Mouse (Mus musculus) induced T-regulatory cell, adult 2 months (primary cell): Measurements from ENCODE around the gene Pcsk6.

Experiments
- DNase-seq: peaks from one replicate; pipeline ENCODE4 v3.0.0-alpha.2; 2012; ENCODE audit warnings: low read depth

Gene Pcsk6

GRCm38 (mm10) chr7:65861591-65862472 is at the start of gene Pcsk6:
Gene Pcsk6, plus strand, starts transcription at chr7:65861734.
- no peak for DNase-seq

- DNase-seq, result no peak
Observed at GRCm38 (mm10) chr7:65813611-65814212, 47.8 kb upstream of the Pcsk6 start.

- DNase-seq, result no peak
Observed at GRCm38 (mm10) chr7:65817564-65817963, 44.0 kb upstream of the Pcsk6 start.

GRCm38 (mm10) chr7:65820391-65820790 is 41.1 kb upstream of the Pcsk6 start:
- DNase-seq, result no peak

GRCm38 (mm10) chr7:65821901-65822300 is 39.6 kb upstream of the Pcsk6 start:
- peak; percentile 2 for DNase-seq

DNA sequence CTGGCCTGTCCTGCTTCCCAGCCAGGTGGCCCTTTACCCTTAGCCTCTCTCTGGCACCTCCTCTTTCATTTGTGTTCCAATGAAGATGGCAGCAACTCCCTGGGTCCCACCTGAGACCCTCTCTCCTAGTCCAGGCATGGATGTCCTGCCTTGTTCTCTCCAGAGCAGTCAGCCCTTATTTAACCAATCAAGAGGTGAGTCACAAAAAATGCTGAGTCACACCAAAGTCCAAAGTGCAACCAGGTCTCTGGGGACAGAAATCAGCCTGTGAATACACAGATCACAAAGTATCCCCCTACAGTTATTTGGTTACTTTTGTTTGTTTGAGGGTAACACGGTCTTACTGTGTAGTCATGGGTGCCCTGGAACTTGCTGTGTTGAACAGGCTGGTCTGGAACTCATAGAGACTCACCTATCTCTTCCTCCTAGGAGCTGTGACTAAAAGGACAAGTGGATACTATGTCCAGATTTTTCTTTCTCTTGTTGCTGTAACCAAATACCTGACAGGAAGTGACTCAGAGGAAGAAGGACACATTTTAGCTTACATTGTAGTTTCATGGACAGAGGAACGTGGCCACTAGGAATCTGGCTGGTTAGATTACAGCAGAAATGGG is 38.9 kb upstream of the Pcsk6 start:
- DNase-seq, result no peak

DNA sequence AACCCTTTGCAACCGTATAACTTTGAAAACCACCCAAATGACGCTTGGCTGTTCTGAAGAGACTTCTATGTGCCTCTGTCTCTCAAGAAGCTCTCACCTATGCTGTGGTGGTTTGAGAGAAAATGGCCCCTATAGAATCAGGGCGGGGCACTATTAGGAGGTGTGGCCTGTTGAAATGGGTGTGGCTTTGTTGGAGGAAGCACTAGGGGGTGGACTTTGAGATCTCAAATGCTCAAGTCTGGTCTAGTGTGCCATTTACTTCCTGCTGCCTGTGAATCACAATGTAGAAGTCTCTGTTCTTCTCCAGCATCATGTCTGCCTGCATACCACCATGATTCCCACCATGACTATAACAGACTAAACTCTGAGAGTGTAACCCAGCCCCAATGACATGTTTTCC is 21.8 kb upstream of the Pcsk6 start:
- DNase-seq, result no peak

DNA sequence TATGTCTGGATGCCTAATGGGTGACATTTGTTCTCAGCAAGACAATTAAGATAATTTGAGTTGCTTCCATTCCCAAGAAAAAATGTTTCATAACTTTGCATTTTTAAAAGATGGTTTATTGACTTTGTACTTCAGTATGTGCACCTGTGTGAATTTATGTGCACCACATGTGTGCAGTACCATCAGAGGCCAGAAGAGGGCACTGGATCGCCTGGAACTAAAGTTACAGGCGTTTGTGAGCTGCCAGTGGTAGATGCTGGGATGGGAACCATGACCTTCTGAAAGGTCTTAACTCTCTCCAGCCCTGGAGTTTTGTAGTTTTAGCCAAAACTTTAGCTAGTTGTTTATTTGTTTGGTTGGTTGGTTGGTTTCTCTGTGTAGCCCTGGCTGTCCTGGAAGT is 18.3 kb upstream of the Pcsk6 start:
- DNase-seq, result no peak

DNA sequence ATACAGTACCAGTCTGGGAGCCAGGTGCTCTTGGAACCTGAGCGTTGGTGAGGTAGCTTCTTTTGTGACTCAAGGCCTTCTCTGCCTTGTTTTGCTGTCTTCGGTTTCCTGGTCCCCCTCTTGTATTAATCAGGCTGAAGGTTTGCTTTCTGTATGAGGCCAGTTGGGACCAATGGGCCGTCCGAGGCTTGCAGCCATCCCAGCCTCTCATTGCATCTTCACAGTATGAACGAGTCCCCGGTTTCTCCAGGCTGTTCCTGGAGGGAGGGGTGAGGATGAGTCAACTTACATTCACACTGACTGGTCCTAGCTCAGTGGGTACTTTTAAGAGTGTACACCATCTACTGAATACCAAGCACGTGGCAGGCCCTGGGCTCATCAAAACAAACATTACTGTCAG is 553 bp upstream of the Pcsk6 start:
- no peak for DNase-seq

DNA sequence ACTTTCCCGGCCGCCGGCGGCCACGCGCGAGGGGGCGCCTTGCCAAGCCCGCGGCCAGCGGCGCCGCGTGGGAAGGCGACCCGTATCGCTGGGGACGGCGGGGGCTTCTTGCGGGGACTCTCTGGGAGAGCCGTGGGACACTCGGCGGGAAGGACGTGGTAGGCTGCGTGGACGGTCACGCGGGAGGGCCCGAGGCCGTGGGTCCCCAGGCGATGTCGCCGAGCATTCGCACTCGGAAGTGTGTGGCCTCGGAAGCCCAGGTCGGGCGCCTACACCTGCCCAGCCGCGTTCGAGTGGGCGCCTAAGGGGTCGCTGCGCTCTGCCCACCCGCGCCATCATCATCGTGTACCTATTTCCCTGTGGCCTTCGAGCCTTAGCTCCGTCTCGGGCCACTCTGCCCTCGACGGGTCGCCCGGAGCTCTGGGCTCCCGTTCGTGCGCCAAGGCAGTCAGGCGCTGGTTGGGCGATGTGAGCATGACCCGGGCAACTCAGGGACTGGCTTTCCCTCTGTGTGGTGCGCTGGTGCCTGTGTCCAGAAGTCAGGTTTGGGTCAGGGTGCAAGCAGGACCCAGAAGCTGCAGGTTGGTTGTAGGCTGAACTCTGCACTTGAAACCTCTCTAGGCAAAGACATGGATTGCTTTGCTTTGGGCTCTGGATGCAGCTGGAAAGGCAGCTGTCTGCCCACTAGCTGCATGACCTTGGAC is 1.1 kb downstream of the Pcsk6 start:
- DNase-seq, result no peak

DNA sequence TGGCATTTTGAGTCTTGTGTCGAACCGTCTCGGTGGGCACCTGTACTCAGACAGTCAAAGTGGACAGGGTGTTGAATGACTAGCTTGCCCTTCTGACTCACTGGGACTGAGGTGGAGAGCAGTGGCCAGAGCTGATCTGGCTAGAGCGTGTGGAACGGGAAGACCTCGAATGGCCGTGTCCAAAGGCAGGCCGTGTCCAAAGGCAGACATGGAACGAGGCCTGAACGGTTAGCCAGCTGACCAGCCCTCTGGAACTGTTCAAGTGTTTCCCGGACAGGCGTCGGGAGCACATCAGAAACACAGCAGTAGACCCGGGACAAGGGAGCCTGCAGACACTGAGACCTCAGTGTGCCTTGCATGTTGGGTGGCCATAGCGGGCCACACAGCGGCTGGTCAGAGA is 7.6 kb downstream of the Pcsk6 start:
- DNase-seq, result no peak

- no peak for DNase-seq
Observed at GRCm38 (mm10) chr7:65869794-65870193, 8.3 kb downstream of the Pcsk6 start.

DNA sequence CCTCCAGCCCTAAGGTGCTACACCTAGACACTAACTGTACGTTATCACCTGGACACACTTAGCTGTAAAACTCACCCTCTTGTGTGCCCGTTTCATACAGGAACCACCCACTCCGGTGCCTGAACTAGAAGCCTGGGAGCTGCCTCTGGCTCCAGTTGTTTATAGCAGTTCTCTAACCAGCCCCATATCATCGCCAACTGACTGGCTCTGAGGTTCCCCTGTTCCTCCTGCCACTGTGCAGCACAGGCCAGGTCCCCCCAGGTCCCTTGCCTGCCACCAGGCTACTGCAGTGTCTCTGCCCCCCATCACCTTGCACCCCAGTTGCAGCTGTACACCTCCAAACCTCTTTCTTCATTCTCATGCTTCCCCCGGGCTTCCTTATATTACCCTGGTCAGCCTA is 8.7 kb downstream of the Pcsk6 start:
- DNase-seq, result no peak

- DNase-seq, result no peak
Observed at GRCm38 (mm10) chr7:65870928-65871580, 9.5 kb downstream of the Pcsk6 start.

GRCm38 (mm10) chr7:65871851-65872250 is 10.3 kb downstream of the Pcsk6 start:
- DNase-seq, result no peak

DNA sequence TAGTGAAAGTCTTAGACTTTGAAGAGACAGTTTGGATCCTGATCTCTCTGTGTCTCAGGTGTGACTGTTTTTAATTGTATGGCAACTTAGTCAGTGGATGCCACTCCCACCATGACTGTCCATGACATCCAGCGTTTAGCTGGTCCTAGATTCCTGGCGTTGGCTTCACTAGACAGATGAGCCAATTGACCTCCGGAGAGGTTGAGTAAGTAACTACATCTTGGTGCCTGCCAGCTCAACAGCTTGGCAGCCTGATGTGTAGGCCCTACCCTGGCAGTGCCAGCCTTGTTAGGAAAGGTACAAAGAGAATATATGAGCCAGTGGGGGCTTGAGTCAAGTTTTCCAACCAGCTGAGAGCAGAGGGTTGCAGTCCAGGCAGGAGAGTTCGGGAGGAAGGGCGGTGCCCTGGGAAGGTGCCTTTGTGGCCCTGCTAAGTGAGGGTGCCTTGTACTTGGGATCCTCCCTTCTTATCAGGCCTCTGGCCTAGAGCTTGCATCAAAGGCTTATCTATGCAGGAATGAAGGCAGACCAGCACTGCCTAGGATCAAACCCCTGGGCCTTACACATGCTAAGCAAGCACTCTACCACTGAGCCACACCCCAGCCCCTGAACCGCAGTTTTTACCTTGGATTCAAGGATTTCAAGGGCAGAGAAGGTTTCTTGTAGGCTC is 11.8 kb downstream of the Pcsk6 start:
- no peak for DNase-seq

GRCm38 (mm10) chr7:65873902-65874301 is 12.4 kb downstream of the Pcsk6 start:
- DNase-seq, result no peak

DNA sequence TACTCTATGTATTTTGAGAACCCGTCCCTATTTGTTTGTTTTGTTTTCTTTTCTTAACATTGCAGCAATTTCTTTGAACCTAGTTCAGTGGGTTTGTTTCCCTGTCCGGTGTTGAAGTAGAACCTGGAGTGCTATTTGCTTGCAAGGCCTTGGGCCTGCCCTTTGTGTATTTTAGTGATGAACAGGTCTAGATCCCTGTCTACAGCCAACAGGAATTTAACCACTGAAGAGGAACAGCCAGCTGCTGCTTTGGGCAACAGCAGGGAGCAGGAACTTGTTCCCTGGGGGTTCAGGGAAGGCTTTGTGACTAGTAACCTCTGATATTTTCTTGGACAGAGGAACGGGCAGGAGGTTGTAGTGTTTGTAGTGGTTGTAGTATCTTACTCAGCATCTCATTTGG is 15.1 kb downstream of the Pcsk6 start:
- DNase-seq, result no peak

DNA sequence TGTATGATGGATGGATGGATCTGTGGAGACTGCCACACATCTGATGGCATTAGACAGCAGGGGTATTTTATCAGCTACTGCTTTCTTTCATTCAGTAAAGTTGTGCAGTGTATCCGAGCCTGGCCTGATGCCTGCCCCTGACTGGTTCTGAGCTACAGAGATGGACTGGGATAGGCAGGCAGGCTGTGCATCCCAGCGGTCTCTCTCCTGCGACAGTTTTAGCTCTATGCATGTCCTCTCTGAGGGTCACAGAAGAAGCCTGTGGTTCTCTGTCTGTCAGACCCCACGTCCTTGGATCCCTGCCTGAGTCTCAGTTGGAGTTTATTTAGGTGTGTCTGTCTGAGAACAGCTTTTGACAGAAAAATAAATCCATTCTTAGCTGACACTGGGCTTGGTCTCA is 16.7 kb downstream of the Pcsk6 start:
- no peak for DNase-seq

DNA sequence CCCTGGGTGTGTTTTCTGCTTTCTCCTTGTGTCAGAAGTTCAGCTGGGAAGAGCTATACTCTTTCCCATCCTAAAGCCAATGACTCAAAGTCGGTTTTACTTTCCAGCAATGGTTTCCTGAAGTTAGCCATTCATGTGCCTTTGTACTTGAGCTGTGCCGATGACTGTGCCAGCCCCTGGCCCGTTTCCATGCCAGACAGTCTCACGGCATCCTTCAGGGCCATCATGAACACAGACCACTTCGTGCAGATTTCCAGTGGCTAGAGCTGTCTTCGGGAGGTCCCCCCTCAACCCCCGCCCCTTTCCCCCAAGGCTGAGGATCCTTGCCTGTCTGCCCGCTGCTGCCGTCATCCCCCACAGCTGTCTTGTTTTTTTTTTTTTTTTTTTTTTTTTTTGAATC is 17.8 kb downstream of the Pcsk6 start:
- no peak for DNase-seq

DNA sequence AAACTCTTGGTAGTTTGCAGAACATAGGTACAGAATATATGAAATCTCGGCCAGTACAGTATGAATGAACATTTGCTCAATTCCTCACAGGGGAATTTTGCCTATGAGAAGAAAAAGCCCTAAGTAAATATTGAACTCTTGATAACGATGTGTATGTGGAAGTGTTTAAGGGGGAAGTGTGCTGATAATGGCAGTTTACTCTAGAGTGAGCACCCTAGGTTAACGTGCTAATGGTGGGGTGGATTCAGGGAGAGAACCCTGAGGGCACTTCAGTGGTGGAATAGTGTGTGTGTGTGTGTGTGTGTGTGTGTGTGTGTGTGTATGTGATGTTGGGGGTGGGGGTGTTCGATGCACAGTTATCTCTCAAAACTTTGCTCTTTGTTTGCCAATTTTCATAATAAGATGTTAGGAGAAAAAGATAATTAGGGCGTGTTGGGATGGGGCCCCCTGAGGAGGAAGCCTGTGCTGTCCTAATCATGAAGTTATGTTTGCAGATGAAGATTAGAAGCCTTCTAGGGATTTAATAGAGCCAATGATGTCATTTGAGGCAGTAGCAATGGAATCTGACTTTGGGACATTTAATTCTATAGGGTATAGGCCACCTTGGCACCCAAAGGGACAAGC is 19.2 kb downstream of the Pcsk6 start:
- no peak for DNase-seq
